23 mouse cellular contexts compared by ENCODE assay signal in genomic region chr1:81219790-81220189, GRCm38 (mm10).
"Had no signal": no experiment of that assay in that cellular context is flagged by ENCODE, and none has a peak within 500 bp of the region (broad histone marks: within the 10 kb centered on the region; RNA-seq: fewer than 3 reads in every experiment).

No protein-coding gene starts in this region.

- H3K4me2 ChIP-seq: heart, embryonic 12.5 days; hindbrain, embryonic 12.5 days; hindbrain, embryonic 15.5 days; kidney, embryonic 15.5 days; limb, embryonic 12.5 days; liver, embryonic 11.5 days; liver, embryonic 13.5 days had no signal

- DNase-seq: gastrocnemius, adult 2 months; gastrocnemius, postnatal 10 days; gastrocnemius, postnatal 25 days; heart, adult 18-20 months; heart, postnatal 10 days; kidney, adult 11 months; kidney, adult 2 months; kidney, adult 9 months; kidney, postnatal 14 days; kidney, postnatal 36 days; liver; liver, embryonic 13.5 days had no signal

- H3K36me3 ChIP-seq: heart, embryonic 10.5 days; heart, embryonic 12.5 days; hindbrain, embryonic 12.5 days; hindbrain, embryonic 15.5 days; kidney, embryonic 15.5 days; limb, embryonic 10.5 days; limb, embryonic 12.5 days; liver, embryonic 13.5 days had no signal

- H3K27ac ChIP-seq: gastrocnemius, adult 2 months; heart, embryonic 10.5 days; hindbrain, embryonic 12.5 days; hindbrain, embryonic 15.5 days; kidney, embryonic 15.5 days; kidney, postnatal 0 days; left cerebral cortex, adult 2 months; limb, embryonic 10.5 days; limb, embryonic 12.5 days; liver, embryonic 13.5 days had no signal

- H3K4me3 ChIP-seq: gastrocnemius, adult 2 months; heart, embryonic 10.5 days; heart, embryonic 12.5 days; hindbrain, embryonic 12.5 days; hindbrain, embryonic 15.5 days; kidney, embryonic 15.5 days; left cerebral cortex, adult 2 months; limb, embryonic 10.5 days; limb, embryonic 12.5 days; liver, embryonic 13.5 days had no signal

- H3K27me3 ChIP-seq: heart, embryonic 12.5 days; hindbrain, embryonic 12.5 days; hindbrain, embryonic 15.5 days; kidney, embryonic 15.5 days; limb, embryonic 12.5 days; liver, embryonic 13.5 days had no signal

- H3K4me1 ChIP-seq: heart, embryonic 10.5 days; heart, embryonic 12.5 days; hindbrain, embryonic 12.5 days; hindbrain, embryonic 15.5 days; kidney, embryonic 15.5 days; limb, embryonic 10.5 days; limb, embryonic 12.5 days; liver, embryonic 13.5 days had no signal

- H3K9me3 ChIP-seq: heart, embryonic 10.5 days; heart, embryonic 12.5 days; hindbrain, embryonic 12.5 days; hindbrain, embryonic 15.5 days; kidney, embryonic 15.5 days; limb, embryonic 10.5 days; limb, embryonic 12.5 days; liver, embryonic 13.5 days had no signal

- H3K9ac ChIP-seq: heart, embryonic 12.5 days; hindbrain, embryonic 12.5 days; hindbrain, embryonic 15.5 days; kidney, embryonic 15.5 days; limb, embryonic 12.5 days; liver, embryonic 13.5 days had no signal

- ATAC-seq: intestine, embryonic 16.5 days had no signal
